Mouse (Mus musculus) forebrain, embryonic 16.5 days (tissue): ENCODE measurements around the gene Tbx5. TPM values are rescaled to one million over a fixed set of nuclear protein-coding genes. Genes with fewer than 3 reads are reported as not detected.

ENCODE experiments used
- ATAC-seq: fragments of 200-750 bp; cut with Nextera tagmentation; 2 replicates; pipeline ENCODE4 v1.8.0; 2017; ENCODE audit warnings: mild to moderate bottlenecking, moderate library complexity
- H3K27ac ChIP-seq: fragments of 300-500 bp; sonication (generic); 2 replicates; pipeline ENCODE4 v1.5.1; 2014; ENCODE audit warnings: low read length, control low read depth
- H3K27me3 ChIP-seq: fragments of 300-500 bp; sonication (generic); replicated peaks from 2 replicates; pipeline ENCODE4 v1.6.1; 2014; ENCODE audit warnings: low read length; ENCODE audit not compliant: control insufficient read depth, insufficient read depth
- H3K36me3 ChIP-seq: fragments of 300-500 bp; sonication (generic); 2 replicates; pipeline ENCODE4 v1.6.1; 2014; ENCODE audit not compliant: control insufficient read depth, insufficient read depth
- H3K4me1 ChIP-seq: fragments of 300-500 bp; sonication (generic); replicated peaks from 2 replicates; pipeline ENCODE4 v1.6.1; 2014; ENCODE audit warnings: low read length; ENCODE audit not compliant: control insufficient read depth, insufficient read depth
- H3K4me2 ChIP-seq: fragments of 300-500 bp; sonication (generic); 2 replicates; pipeline ENCODE4 v1.6.1; 2014; ENCODE audit warnings: mild to moderate bottlenecking, low read length, control low read depth
- H3K4me3 ChIP-seq: fragments of 300-500 bp; sonication (generic); replicated peaks from 2 replicates; pipeline ENCODE4 v1.5.1; 2014; ENCODE audit warnings: mild to moderate bottlenecking, low read length, control low read depth
- H3K9ac ChIP-seq: fragments of 300-500 bp; sonication (generic); replicated peaks from 2 replicates; pipeline ENCODE4 v1.6.1; 2014; ENCODE audit warnings: low read depth, low read length, control low read depth
- H3K9me3 ChIP-seq: fragments of 300-500 bp; sonication (generic); 2 replicates; pipeline ENCODE4 v1.6.1; 2016; ENCODE audit warnings: low read length; ENCODE audit not compliant: control insufficient read depth
- WGBS: fragments of 180-500 bp; shearing (Covaris S2); extraction: QIAGEN DNeasy Blood & Tissue Kit; methylation state at CpG from one replicate; pipeline ENCODE4 v1.1.7; 2014; 5-methylcytosine and 5-hydroxymethylcytosine counted together
- polyA plus RNA-seq: library from polyadenylated mRNA; unstranded; fragments of >200 nt; fragmentation: Nextera tagmentation; extraction: Ambion mirVana; gene quantifications from 2 replicates; pipeline ENCODE4 v1.2.1, GENCODE M21; 2015

Tbx5 gene
- 0.12 TPM in 1 of 2 replicates, not detected in the other for polyA plus RNA-seq

DNA sequence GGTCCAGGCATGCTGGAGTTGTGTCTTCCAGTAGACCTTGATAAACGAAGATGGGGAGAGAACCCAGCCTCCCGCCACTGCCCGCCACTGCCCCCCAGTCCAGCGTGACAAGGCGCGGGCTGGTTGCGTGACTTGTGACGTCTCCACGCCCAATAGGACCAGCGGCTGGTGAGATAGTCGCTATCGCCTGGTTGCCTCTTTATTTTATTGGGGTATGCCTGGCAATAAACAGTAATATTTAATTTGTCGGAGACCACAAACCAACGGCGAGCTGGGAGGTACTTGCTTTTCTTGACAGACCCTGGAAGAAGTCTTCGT lies at the start of gene Tbx5:
Tbx5 (plus strand) TSS at position 190 of the 318 bp plus-strand sequence.
- no peaks in the 10 kb centered on the region for H3K36me3 ChIP-seq
- H3K27ac ChIP-seq: no peak within 1 kb of the TSS
- no peaks in the 10 kb centered on the region for H3K9me3 ChIP-seq
- no peak within 1 kb of the TSS for H3K4me2 ChIP-seq
- H3K9ac ChIP-seq: no peak within 1 kb of the TSS
- peaks cover 75% of the 10 kb centered on the region for H3K27me3 ChIP-seq
- no peak for ATAC-seq
- WGBS: 2% methylated on average over 16 of the region's 16 CpGs
- H3K4me1 ChIP-seq: peaks cover 5% of the 10 kb centered on the region
- H3K4me3 ChIP-seq: no peak within 1 kb of the TSS

- H3K9me3 ChIP-seq: no peaks in the 10 kb centered on the region
Measured at GRCm38 (mm10) chr5:119785959-119786358, 46.5 kb upstream of the Tbx5 start.

DNA sequence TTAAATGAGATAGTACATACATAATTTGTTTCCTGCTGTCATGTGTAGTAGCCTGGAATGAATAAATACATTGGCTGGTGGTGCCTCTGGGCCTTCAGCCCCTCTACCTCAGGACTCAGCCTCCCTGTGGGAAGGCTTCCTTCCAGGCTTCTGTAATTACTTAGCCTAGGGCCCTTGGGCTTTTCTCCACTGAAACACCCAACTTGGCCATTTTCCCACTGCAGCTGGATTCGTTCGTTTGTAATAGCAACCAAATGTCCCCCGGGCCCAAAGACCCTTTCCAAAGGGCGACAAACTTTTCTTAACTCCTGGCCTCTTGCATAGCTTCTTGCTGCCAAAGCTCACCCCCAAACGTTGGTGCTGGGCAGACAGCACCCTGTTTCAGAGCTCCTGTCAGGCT lies 40.8 kb upstream of the Tbx5 start:
- H3K4me2 ChIP-seq: no peak overlapping the region
- no peak for ATAC-seq
- 33% methylated on average over 5 of the region's 5 CpGs for WGBS
- H3K27me3 ChIP-seq: peaks cover 51% of the 10 kb centered on the region
- no peaks in the 10 kb centered on the region for H3K4me1 ChIP-seq
- no peak overlapping the region for H3K4me3 ChIP-seq
- no peak overlapping the region for H3K27ac ChIP-seq
- no peak overlapping the region for H3K9ac ChIP-seq
- no peaks in the 10 kb centered on the region for H3K9me3 ChIP-seq
- H3K36me3 ChIP-seq: no peaks in the 10 kb centered on the region

More at GRCm38 (mm10) chr5:119785959-119786358, 46.5 kb upstream of the Tbx5 start:
- Histone ChIP-seq H3K4me1 (no peaks in the 10 kb centered on the region; the same call in 1 of the 2 replicates), H3K4me3 (no peak overlapping the region), H3K9ac (no peak overlapping the region), H3K4me2 (no peak overlapping the region), H3K27ac (no peak overlapping the region), H3K27me3 (peaks cover 6% of the 10 kb centered on the region), H3K36me3 (no peaks in the 10 kb centered on the region)
- WGBS: 89% methylated on average over 7 of the region's 7 CpGs
- ATAC-seq: no peak

DNA sequence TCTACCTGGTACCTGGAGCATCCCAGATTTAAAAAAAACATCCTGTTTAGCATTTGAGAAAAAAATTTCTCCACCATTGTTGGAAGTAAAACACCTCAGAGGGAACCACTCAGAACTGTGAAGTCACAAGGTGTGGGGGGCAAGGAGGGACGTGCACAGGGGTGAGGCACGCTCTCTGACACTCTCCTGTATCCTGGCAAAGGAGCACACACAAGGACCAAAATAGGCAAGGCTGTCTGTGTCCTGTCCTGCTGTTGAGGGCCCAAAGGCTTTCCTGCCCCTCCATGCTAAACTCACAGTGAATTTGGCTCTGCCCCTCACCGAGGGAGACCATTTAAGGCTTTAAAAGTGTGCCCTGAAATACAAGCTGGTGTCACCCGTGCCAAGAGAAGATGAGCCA lies 38.5 kb upstream of the Tbx5 start:
- no peak overlapping the region for H3K9ac ChIP-seq
- no peak overlapping the region for H3K4me2 ChIP-seq
- 2% methylated on average over 4 of the region's 4 CpGs for WGBS
- no peaks in the 10 kb centered on the region for H3K9me3 ChIP-seq
- H3K4me1 ChIP-seq: no peaks in the 10 kb centered on the region
- peaks cover 69% of the 10 kb centered on the region for H3K27me3 ChIP-seq
- no peak overlapping the region for H3K4me3 ChIP-seq
- no peak for ATAC-seq
- H3K27ac ChIP-seq: no peak overlapping the region
- no peaks in the 10 kb centered on the region for H3K36me3 ChIP-seq

DNA sequence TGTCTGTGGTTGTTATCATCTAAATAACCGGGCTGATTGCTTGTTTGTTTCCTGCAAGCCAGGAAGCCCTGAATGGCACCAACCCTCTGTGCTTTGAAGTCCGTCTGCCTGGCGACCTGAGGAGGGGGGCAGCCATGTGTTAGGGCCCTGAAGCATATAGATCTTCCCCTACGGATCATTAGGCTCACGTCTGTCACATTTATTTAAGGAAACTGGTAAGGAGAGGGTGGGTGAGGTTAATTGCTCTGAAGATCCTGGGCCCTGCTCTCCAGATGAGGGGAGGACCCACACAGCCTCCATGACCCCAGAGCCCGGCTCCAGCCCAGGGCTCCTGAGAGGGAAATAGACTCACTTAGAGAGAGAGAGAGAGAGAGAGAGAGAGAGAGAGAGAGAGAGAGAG lies 37.1 kb upstream of the Tbx5 start:
- no peaks in the 10 kb centered on the region for H3K4me1 ChIP-seq
- no peak for ATAC-seq
- no peak overlapping the region for H3K27ac ChIP-seq
- H3K4me2 ChIP-seq: no peak overlapping the region
- H3K9me3 ChIP-seq: no peaks in the 10 kb centered on the region
- H3K4me3 ChIP-seq: no peak overlapping the region
- 0% methylated on average over 6 of the region's 6 CpGs for WGBS
- H3K36me3 ChIP-seq: no peaks in the 10 kb centered on the region
- H3K9ac ChIP-seq: no peak overlapping the region
- peaks cover 83% of the 10 kb centered on the region for H3K27me3 ChIP-seq

DNA sequence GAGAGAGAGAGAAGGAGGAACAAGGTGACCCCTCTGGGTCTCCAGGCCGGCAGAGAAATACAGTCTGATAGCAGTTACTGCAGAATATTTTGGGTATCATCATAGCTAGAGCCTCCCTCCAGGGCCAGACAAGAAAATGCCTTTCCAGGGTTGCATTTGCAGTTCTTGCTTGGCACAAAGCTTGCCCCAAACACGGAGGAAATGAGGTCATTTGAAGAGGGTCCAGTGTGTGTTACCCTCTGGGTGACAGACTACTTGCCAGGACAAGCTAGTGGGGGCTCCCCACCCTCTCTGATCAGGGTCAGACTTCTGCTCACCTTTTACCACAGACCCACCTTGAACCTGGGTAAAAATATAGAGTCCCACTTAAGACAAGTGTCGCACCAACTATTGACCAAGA lies 36.7 kb upstream of the Tbx5 start:
- WGBS: 7% methylated on average over 3 of the region's 3 CpGs
- no peak for ATAC-seq
- H3K9me3 ChIP-seq: no peaks in the 10 kb centered on the region
- H3K27ac ChIP-seq: no peak overlapping the region
- H3K4me1 ChIP-seq: no peaks in the 10 kb centered on the region
- no peak overlapping the region for H3K9ac ChIP-seq
- H3K27me3 ChIP-seq: peaks cover 87% of the 10 kb centered on the region
- H3K4me2 ChIP-seq: no peak overlapping the region
- no peaks in the 10 kb centered on the region for H3K36me3 ChIP-seq
- no peak overlapping the region for H3K4me3 ChIP-seq

- Histone ChIP-seq H3K27ac (no peak overlapping the region), H3K9me3 (no peaks in the 10 kb centered on the region), H3K4me2 (no peak overlapping the region), H3K27me3 (peaks cover 90% of the 10 kb centered on the region), H3K9ac (no peak overlapping the region), H3K4me3 (no peak overlapping the region), H3K4me1 (no peaks in the 10 kb centered on the region), H3K36me3 (no peaks in the 10 kb centered on the region)
- 1% methylated on average over 33 of the region's 33 CpGs for WGBS
- no peak for ATAC-seq
Measured at GRCm38 (mm10) chr5:119796443-119797160, 35.9 kb upstream of the Tbx5 start.

- Histone ChIP-seq H3K9me3 (no peaks in the 10 kb centered on the region), H3K27ac (no peak overlapping the region), H3K9ac (no peak overlapping the region), H3K36me3 (no peaks in the 10 kb centered on the region), H3K4me3 (no peak overlapping the region), H3K4me2 (no peak overlapping the region), H3K27me3 (peaks cover 95% of the 10 kb centered on the region), H3K4me1 (no peaks in the 10 kb centered on the region)
- under 1% methylated on average over 26 of the region's 26 CpGs for WGBS
- ATAC-seq: no peak
Measured at GRCm38 (mm10) chr5:119797580-119798150, 34.8 kb upstream of the Tbx5 start.

GRCm38 (mm10) chr5:119798261-119798660 lies 34.2 kb upstream of the Tbx5 start:
- no peaks in the 10 kb centered on the region for H3K4me1 ChIP-seq
- ATAC-seq: no peak
- H3K36me3 ChIP-seq: no peaks in the 10 kb centered on the region
- H3K27me3 ChIP-seq: peaks cover 95% of the 10 kb centered on the region
- WGBS: 4% methylated on average over 4 of the region's 4 CpGs
- H3K27ac ChIP-seq: no peak overlapping the region
- H3K4me3 ChIP-seq: no peak overlapping the region
- no peaks in the 10 kb centered on the region for H3K9me3 ChIP-seq
- no peak overlapping the region for H3K9ac ChIP-seq
- no peak overlapping the region for H3K4me2 ChIP-seq
